Mouse (Mus musculus): ENCODE measurements around the gene Mapk7. TPM values are rescaled to one million over a fixed set of nuclear protein-coding genes. Genes with fewer than 3 reads are reported as not detected.

The Mapk7 gene
- polyA plus RNA-seq, 1 experiment from 2014 or later = 101 TPM

- peaks cover 59% of the 10 kb centered on the region for H3K4me1 ChIP-seq
- no peak overlapping the region for H3K4me3 ChIP-seq
- no peaks in the 10 kb centered on the region for H3K27me3 ChIP-seq
- H3K27ac ChIP-seq = 0 out of 2 replicates have a peak overlapping the region, but pooled peaks have one; percentile 23
- no peak for ATAC-seq (ENCODE audit: insufficient number of reproducible peaks, insufficient read depth, low FRiP score, low TSS enrichment)
- H3K9me3 ChIP-seq = no peaks in the 10 kb centered on the region
- peaks cover 62% of the 10 kb centered on the region for H3K36me3 ChIP-seq
- H3K4me2 ChIP-seq (replicated peaks) = 0 out of 2 replicates have a peak overlapping the region, but pooled peaks have one; percentile 0
- 94% methylated on average over 8 of the region's 8 CpGs for WGBS
- no peak overlapping the region for H3K9ac ChIP-seq
These were observed 4.3 kb downstream of the Mapk7 start for GRCm38 (mm10) chr11:61489874-61490273.

GRCm38 (mm10) chr11:61489085-61489484 lies 5.1 kb downstream of the Mapk7 start:
- Histone ChIP-seq H3K9ac (no peak overlapping the region), H3K9me3 (no peaks in the 10 kb centered on the region), H3K4me3 (no peak overlapping the region), H3K27me3 (no peaks in the 10 kb centered on the region), H3K36me3 (peaks cover 62% of the 10 kb centered on the region), H3K4me1 (peaks cover 65% of the 10 kb centered on the region), H3K4me2 (replicated peaks) (no peak overlapping the region), H3K27ac (0 out of 2 replicates have a peak overlapping the region, but pooled peaks have one; percentile 23)
- no peak for ATAC-seq (ENCODE audit: insufficient number of reproducible peaks, insufficient read depth, low FRiP score, low TSS enrichment)
- WGBS = 79% methylated on average over 2 of the region's 2 CpGs

- H3K27ac ChIP-seq = peak overlapping the region; percentile 47
- ATAC-seq (ENCODE audit: insufficient number of reproducible peaks, insufficient read depth, low FRiP score, low TSS enrichment) = no peak
- 86% methylated on average over 7 of the region's 7 CpGs for WGBS
- no peaks in the 10 kb centered on the region for H3K9me3 ChIP-seq
- H3K36me3 ChIP-seq = peaks cover 61% of the 10 kb centered on the region
- H3K4me3 ChIP-seq = no peak overlapping the region
- peak overlapping the region; percentile 86; the same call in 1 of the 2 replicates for H3K4me2 ChIP-seq (replicated peaks)
- no peak overlapping the region for H3K9ac ChIP-seq
- H3K27me3 ChIP-seq = no peaks in the 10 kb centered on the region
- H3K4me1 ChIP-seq = peaks cover 70% of the 10 kb centered on the region
These were observed 6.3 kb downstream of the Mapk7 start for GRCm38 (mm10) chr11:61487936-61488335.

DNA sequence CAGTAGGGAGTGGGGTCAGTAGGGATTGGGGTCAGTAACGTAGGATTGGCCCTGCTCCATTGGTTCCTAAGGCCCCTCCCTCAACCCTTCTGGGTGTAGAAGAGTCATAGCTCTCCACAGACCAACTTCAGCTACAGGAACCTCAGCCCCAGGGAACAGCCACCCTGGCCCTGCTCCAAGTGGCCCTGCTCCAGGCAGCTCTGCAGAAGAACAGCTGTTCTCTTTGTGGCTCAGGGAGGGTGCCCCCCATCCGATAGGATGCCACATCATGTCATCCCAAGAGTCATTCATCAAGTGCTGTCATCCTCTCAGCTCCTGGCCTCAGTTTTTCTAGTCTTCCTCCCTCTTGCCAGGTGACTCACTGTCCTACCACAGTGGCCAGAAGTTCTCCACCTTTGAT lies 6.8 kb downstream of the Mapk7 start:
- Histone ChIP-seq H3K4me1 (peaks cover 65% of the 10 kb centered on the region), H3K36me3 (peaks cover 56% of the 10 kb centered on the region), H3K9ac (no peak overlapping the region), H3K27me3 (no peaks in the 10 kb centered on the region), H3K27ac (peak overlapping the region; percentile 47), H3K4me2 (replicated peaks) (peak overlapping the region; percentile 86), H3K9me3 (no peaks in the 10 kb centered on the region), H3K4me3 (0 out of 2 replicates have a peak overlapping the region, but pooled peaks have one; percentile 51)
- WGBS = 58% methylated on average over 2 of the region's 2 CpGs
- ATAC-seq (ENCODE audit: insufficient number of reproducible peaks, insufficient read depth, low FRiP score, low TSS enrichment) = no peak

- ATAC-seq (ENCODE audit: insufficient number of reproducible peaks, insufficient read depth, low FRiP score, low TSS enrichment) = no peak
- 89% methylated on average over 14 of the region's 14 CpGs for WGBS
- Histone ChIP-seq H3K27me3 (no peaks in the 10 kb centered on the region), H3K9me3 (no peaks in the 10 kb centered on the region), H3K27ac (peak overlapping the region; percentile 99), H3K4me2 (replicated peaks) (peak overlapping the region; percentile 86), H3K4me3 (peak overlapping the region; percentile 51), H3K36me3 (peaks cover 49% of the 10 kb centered on the region), H3K9ac (peak overlapping the region; percentile 69), H3K4me1 (peaks cover 69% of the 10 kb centered on the region)
These were observed 7.6 kb downstream of the Mapk7 start for GRCm38 (mm10) chr11:61486458-61487219.

DNA sequence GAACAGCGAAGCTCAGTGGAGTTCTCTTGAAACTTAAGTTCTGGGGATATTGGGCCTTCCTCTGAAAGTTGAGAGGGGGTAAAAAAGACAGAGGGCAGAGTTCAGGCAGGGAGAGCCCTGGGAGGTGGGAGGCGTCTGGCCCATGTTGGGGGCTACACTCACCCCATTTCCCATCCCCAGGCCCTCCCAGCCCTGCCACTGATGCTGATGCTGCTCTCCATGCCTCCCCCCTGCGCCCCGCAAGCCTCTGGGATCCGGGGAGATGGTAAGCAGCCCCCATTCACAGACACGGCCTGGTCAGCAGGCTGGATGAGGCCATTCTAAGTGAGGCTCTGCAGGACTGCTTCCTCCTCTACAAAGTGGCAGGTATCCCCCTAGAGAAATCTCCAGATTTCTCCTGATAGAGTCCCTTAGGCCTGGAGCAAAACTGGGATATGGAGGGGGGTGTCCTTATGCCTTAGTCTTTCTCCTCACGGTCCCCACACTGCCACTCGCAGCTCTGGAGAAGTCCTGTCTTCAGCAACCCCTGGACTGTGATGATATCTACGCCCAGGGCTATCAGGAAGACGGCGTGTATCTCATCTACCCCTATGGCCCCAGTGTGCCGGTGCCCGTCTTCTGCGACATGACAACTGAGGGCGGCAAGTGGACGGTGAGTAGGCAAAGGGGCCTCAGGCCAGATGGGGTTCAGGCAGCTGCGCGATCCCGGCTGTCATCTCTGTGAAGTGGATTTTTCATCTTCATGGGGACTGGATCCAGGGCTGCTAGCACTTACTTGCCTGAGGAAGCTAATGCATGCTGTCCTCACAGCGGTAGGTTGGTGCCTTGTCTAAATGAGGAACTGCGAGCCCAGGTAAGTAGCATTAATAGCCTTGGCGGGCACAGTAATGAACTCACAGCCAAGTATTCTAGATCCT lies 8.4 kb downstream of the Mapk7 start:
- Histone ChIP-seq H3K4me3 (peak overlapping the region; percentile 51), H3K4me1 (peaks cover 70% of the 10 kb centered on the region), H3K9me3 (no peaks in the 10 kb centered on the region), H3K4me2 (replicated peaks) (peak overlapping the region; percentile 86), H3K27me3 (no peaks in the 10 kb centered on the region), H3K36me3 (peaks cover 40% of the 10 kb centered on the region), H3K27ac (peak overlapping the region; percentile 99), H3K9ac (peak overlapping the region; percentile 69)
- WGBS = 24% methylated on average over 22 of the region's 22 CpGs
- peak; percentile 4; the same call in 1 of the 2 replicates for ATAC-seq (ENCODE audit: insufficient number of reproducible peaks, insufficient read depth, low FRiP score, low TSS enrichment)

DNA sequence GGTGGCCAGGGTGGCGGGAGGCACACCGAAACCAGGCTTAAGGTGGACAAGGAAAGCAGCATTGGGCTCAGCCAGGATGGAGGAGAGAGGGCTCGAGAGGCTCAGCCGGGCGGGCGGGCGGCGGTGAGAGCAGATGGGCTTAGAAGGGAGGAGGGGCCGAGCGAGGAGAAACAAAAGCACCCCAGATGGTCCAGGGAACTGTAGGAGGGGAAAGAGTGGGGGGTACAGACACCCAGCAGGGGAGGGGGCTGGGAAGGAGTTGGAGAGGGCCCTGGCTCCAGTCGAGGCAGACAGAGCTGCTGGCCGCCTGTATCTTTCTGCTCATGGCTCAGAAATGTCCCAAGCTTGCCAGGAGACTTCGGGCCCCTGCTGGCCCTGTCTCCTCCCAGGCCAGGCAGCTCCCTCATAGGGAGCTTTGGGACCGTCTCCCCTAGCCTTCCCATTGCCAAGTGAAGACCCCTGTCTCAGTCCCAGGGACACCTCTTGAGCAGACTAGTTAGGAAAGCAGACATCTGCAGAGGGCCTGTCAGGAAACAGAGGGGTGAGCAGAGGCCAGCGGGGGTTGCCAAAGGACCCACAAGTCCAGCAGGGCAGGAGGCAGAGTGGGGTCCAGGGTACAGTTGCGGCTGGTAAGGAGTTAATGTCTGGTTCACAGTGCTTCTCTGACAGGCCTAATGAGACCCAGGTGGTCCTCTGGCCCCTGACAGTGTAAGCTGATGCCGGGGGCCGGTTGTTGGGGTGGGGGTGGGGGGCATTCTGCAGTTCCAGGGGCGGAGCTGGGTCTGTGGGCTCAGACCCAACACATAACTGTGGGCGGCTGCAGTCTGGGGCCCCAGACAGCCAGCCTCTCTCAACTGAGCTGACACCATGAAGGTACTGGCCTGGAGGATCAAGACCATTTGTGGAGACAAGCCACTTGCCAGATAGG lies 9.3 kb downstream of the Mapk7 start, which contains the start of gene Mfap4:
Mfap4 (plus strand) TSS at position 819 of the 928 bp plus-strand sequence.
- peak; percentile 86 for ATAC-seq (ENCODE audit: insufficient number of reproducible peaks, insufficient read depth, low FRiP score, low TSS enrichment)
- H3K9ac ChIP-seq = peak within 1 kb of the TSS; percentile 69
- peak within 1 kb of the TSS; percentile 86 for H3K4me2 ChIP-seq (replicated peaks)
- whole genome bisulfite sequencing = 4% methylated on average over 20 of the region's 20 CpGs
- peaks cover 31% of the 10 kb centered on the region for H3K36me3 ChIP-seq
- H3K27ac ChIP-seq = peak within 1 kb of the TSS; percentile 99
- H3K4me3 ChIP-seq = peak within 1 kb of the TSS; percentile 51
- H3K27me3 ChIP-seq = no peaks in the 10 kb centered on the region
- H3K4me1 ChIP-seq = peaks cover 64% of the 10 kb centered on the region
- no peaks in the 10 kb centered on the region for H3K9me3 ChIP-seq

DNA sequence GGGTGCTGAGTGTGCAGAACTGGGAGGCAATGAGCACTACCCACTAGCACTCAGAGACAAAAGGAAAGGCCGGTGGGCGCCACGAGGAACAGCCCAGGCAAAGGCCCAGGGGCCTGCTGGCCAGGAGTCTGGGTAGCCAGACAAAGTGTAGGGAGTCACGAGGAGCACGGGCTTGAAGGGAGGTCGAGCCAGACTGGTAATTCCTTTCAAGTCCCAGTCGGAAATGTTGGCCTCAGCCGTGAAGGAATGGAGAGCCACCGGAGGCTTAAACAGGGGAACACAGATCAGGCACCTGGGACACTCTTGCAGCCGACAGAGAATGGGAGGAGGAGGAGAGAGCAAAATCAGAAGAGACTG lies 10.0 kb downstream of the Mapk7 start:
- 7% methylated on average over 10 of the region's 10 CpGs for WGBS
- Histone ChIP-seq H3K4me2 (replicated peaks) (peak overlapping the region; percentile 86), H3K4me3 (peak overlapping the region; percentile 12; the same call in 1 of the 2 replicates), H3K4me1 (peaks cover 58% of the 10 kb centered on the region), H3K27me3 (no peaks in the 10 kb centered on the region), H3K36me3 (peaks cover 25% of the 10 kb centered on the region), H3K9ac (peak overlapping the region; percentile 38; the same call in 1 of the 2 replicates), H3K9me3 (no peaks in the 10 kb centered on the region), H3K27ac (peak overlapping the region; percentile 99)
- no peak for ATAC-seq (ENCODE audit: insufficient number of reproducible peaks, insufficient read depth, low FRiP score, low TSS enrichment)

DNA sequence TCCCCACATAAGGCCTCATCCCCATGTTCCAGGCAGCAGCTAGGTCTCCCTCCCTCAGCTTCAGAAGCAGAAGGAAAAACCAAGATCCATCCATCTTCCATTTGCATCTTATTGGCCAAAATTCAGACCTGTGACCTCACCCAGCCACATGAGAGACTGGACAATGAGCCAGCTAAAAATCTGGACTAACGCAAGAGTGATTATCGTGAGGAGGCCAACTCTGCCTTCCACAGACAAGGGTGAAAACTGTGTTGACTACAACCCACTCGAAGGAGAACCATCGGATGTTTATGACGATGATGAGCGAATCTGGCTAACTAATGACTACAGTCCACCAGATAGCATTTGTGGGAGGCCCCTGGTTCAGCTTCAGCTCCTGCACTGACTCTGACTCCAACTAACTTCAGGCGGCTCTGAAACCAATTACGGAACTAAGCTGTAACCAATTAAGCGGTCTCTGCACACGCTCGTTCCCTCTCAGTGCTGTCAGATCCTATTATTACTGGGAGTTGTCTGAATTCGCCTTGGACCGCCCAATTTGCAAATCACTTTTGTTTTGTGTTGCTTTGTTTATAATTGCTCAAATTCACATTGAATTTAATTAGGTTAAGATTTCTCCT lies 10.9 kb downstream of the Mapk7 start:
- no peak overlapping the region for H3K4me2 ChIP-seq (replicated peaks)
- H3K4me1 ChIP-seq = peaks cover 57% of the 10 kb centered on the region
- 25% methylated on average over 13 of the region's 13 CpGs for WGBS
- H3K9me3 ChIP-seq = no peaks in the 10 kb centered on the region
- H3K27ac ChIP-seq = peak overlapping the region; percentile 99
- no peaks in the 10 kb centered on the region for H3K27me3 ChIP-seq
- no peak overlapping the region for H3K9ac ChIP-seq
- no peak for ATAC-seq (ENCODE audit: insufficient number of reproducible peaks, insufficient read depth, low FRiP score, low TSS enrichment)
- peaks cover 16% of the 10 kb centered on the region for H3K36me3 ChIP-seq
- no peak overlapping the region for H3K4me3 ChIP-seq

DNA sequence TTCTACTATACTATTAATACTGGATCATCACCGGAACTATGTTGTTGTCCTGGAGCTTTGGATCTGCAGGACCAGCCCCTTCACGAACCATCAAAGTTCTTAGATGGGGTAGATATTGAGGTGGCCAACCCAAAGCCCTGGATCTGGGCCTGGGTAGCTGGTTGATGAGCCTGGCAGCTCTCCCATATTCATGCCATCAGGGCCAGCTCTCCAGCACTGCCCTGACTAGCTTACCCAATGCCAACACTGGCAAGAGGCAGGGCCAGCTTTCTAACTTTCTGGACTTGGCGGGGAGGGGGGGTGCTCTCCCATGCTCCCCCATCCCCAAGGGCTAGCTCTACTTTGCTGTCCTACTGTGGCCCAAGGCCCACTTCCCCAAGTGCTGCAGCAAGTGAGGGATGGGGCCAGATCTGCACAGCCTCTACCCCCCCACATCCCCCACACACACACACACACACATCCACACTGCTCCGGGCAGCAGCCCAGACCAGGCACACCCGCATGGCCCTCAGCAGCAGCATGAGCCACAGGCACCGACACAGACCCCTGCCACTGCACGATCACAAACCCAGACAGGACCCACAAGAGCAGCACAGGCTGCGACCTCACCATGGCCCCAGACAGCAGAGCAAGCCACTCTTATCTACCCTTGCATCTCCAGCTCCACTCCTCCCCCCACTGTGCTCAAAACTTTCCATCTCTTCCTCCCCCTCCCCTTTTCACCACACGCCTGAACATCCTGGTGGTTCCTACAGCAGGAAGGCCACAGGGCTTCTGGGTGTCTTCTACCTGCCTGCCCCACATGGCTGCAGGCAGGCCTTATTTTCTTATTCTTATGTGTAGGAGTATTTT lies 12.7 kb downstream of the Mapk7 start:
- WGBS = 58% methylated on average over 9 of the region's 9 CpGs
- Histone ChIP-seq H3K9me3 (no peaks in the 10 kb centered on the region), H3K9ac (no peak overlapping the region; the same call in 1 of the 2 replicates), H3K4me2 (replicated peaks) (no peak overlapping the region), H3K4me1 (peaks cover 51% of the 10 kb centered on the region), H3K27ac (peak overlapping the region; percentile 63), H3K27me3 (no peaks in the 10 kb centered on the region), H3K36me3 (no peaks in the 10 kb centered on the region), H3K4me3 (no peak overlapping the region)
- ATAC-seq (ENCODE audit: insufficient number of reproducible peaks, insufficient read depth, low FRiP score, low TSS enrichment) = no peak
